Mouse (Mus musculus) heart, embryonic 11.5 days (tissue): ENCODE results near the gene Il4. TPM values are rescaled to one million over a fixed set of nuclear protein-coding genes. Genes with fewer than 3 reads are reported as not detected.

Experiments
- ATAC-seq: fragments of 200-750 bp; cut with Nextera tagmentation; replicated peaks from 2 replicates; pipeline ENCODE4 v1.8.0; 2017; ENCODE audit warnings: moderate library complexity; ENCODE audit not compliant: insufficient number of reproducible peaks, low FRiP score, low TSS enrichment
- H3K27ac ChIP-seq: fragments of 300-500 bp; sonication (generic); 2 replicates; pipeline ENCODE4 v1.5.1; 2014; ENCODE audit warnings: mild to moderate bottlenecking, low read depth, low read length
- H3K27me3 ChIP-seq: fragments of 300-500 bp; sonication (generic); 2 replicates; pipeline ENCODE4 v1.6.1; 2014; ENCODE audit warnings: mild to moderate bottlenecking, low read length, mixed read lengths; ENCODE audit not compliant: control insufficient read depth, insufficient read depth
- H3K36me3 ChIP-seq: fragments of 300-500 bp; sonication (generic); 2 replicates; pipeline ENCODE4 v1.6.1; 2014; ENCODE audit warnings: mild to moderate bottlenecking, low read length, moderate library complexity, mixed read lengths; ENCODE audit not compliant: control insufficient read depth, insufficient read depth
- H3K4me1 ChIP-seq: fragments of 300-500 bp; sonication (generic); 2 replicates; pipeline ENCODE4 v1.6.1; 2014; ENCODE audit warnings: low read length; ENCODE audit not compliant: control insufficient read depth, insufficient read depth
- H3K4me2 ChIP-seq: fragments of 300-500 bp; sonication (generic); 2 replicates; pipeline ENCODE4 v1.6.1; 2014; ENCODE audit warnings: mild to moderate bottlenecking, moderate library complexity
- H3K4me3 ChIP-seq: fragments of 300-500 bp; sonication (generic); 2 replicates; pipeline ENCODE4 v1.5.1; 2014; ENCODE audit warnings: low read depth, low read length
- H3K9ac ChIP-seq: fragments of 300-500 bp; sonication (generic); 2 replicates; pipeline ENCODE4 v1.6.1; 2014; ENCODE audit warnings: mild to moderate bottlenecking, low read depth, low read length, moderate library complexity
- H3K9me3 ChIP-seq: fragments of 300-500 bp; sonication (generic); replicated peaks from 2 replicates; pipeline ENCODE4 v1.6.1; 2016; ENCODE audit warnings: low read length; ENCODE audit not compliant: control insufficient read depth
- WGBS: fragments of 180-500 bp; shearing (Covaris S2); extraction: QIAGEN DNeasy Blood & Tissue Kit; methylation state at CpG from one replicate; pipeline ENCODE4 v1.1.7; 2014; ENCODE audit not compliant: insufficient replicate concordance; 5-methylcytosine and 5-hydroxymethylcytosine counted together
- polyA plus RNA-seq: library from polyadenylated mRNA; unstranded; fragments of >200 nt; fragmentation: Nextera tagmentation; extraction: Ambion mirVana; gene quantifications from 2 replicates; pipeline ENCODE4 v1.2.1, GENCODE M21; 2014

The Il4 gene
- polyA plus RNA-seq, 1 experiment from 2014 or later, result 0.86 TPM

GRCm38 (mm10) chr11:53633644-53634043 lies 15.2 kb upstream of the Il4 start:
- H3K4me2 ChIP-seq, result no peak overlapping the region
- no peak for ATAC-seq
- H3K9ac ChIP-seq, result no peak overlapping the region
- WGBS, result 76% methylated on average over 7 of the region's 7 CpGs
- no peaks in the 10 kb centered on the region for H3K36me3 ChIP-seq
- H3K27me3 ChIP-seq, result peaks cover 22% of the 10 kb centered on the region
- H3K4me3 ChIP-seq, result no peak overlapping the region
- H3K4me1 ChIP-seq, result peaks cover 9% of the 10 kb centered on the region
- no peak overlapping the region for H3K27ac ChIP-seq
- no peaks in the 10 kb centered on the region for H3K9me3 ChIP-seq

- no peak overlapping the region for H3K4me2 ChIP-seq
- no peaks in the 10 kb centered on the region for H3K9me3 ChIP-seq
- H3K36me3 ChIP-seq, result no peaks in the 10 kb centered on the region
- no peak for ATAC-seq
- 72% methylated on average over 14 of the region's 14 CpGs for WGBS
- H3K4me1 ChIP-seq, result peaks cover 9% of the 10 kb centered on the region
- peaks cover 18% of the 10 kb centered on the region for H3K27me3 ChIP-seq
- no peak overlapping the region for H3K27ac ChIP-seq
- H3K4me3 ChIP-seq, result no peak overlapping the region
- no peak overlapping the region for H3K9ac ChIP-seq
Measured at GRCm38 (mm10) chr11:53632122-53632733, 13.8 kb upstream of the Il4 start.

GRCm38 (mm10) chr11:53627859-53628258 lies 9.4 kb upstream of the Il4 start:
- Histone ChIP-seq H3K27ac (no peak overlapping the region), H3K4me2 (no peak overlapping the region), H3K9ac (no peak overlapping the region), H3K4me1 (0 out of 2 replicates have a peak, but pooled peaks cover 2% of the 10 kb centered on the region), H3K9me3 (no peaks in the 10 kb centered on the region), H3K27me3 (no peaks in the 10 kb centered on the region), H3K36me3 (no peaks in the 10 kb centered on the region), H3K4me3 (no peak overlapping the region)
- ATAC-seq, result no peak
- WGBS, result 14% methylated on average over 1 of the region's 1 CpGs

GRCm38 (mm10) chr11:53626802-53627373 lies 8.4 kb upstream of the Il4 start:
- no peaks in the 10 kb centered on the region for H3K9me3 ChIP-seq
- ATAC-seq, result no peak
- no peak overlapping the region for H3K9ac ChIP-seq

GRCm38 (mm10) chr11:53624124-53624523 lies 5.7 kb upstream of the Il4 start:
- Histone ChIP-seq H3K27me3 (no peaks in the 10 kb centered on the region), H3K4me2 (no peak overlapping the region), H3K9ac (no peak overlapping the region), H3K27ac (no peak overlapping the region), H3K9me3 (no peaks in the 10 kb centered on the region), H3K4me1 (peaks cover 9% of the 10 kb centered on the region), H3K4me3 (no peak overlapping the region), H3K36me3 (no peaks in the 10 kb centered on the region)
- WGBS, result 92% methylated on average over 2 of the region's 2 CpGs
- ATAC-seq, result no peak

More at GRCm38 (mm10) chr11:53626802-53627373, 8.4 kb upstream of the Il4 start:
- WGBS, result 56% methylated on average over 17 of the region's 17 CpGs
- H3K27ac ChIP-seq, result no peak overlapping the region
- no peak overlapping the region for H3K4me3 ChIP-seq
- H3K36me3 ChIP-seq, result no peaks in the 10 kb centered on the region
- 0 out of 2 replicates have a peak, but pooled peaks cover 2% of the 10 kb centered on the region for H3K4me1 ChIP-seq
- H3K27me3 ChIP-seq, result no peaks in the 10 kb centered on the region
- H3K4me2 ChIP-seq, result no peak overlapping the region

- H3K9me3 ChIP-seq, result no peaks in the 10 kb centered on the region
- H3K4me2 ChIP-seq, result no peak overlapping the region
- H3K9ac ChIP-seq, result no peak overlapping the region
- no peak overlapping the region for H3K27ac ChIP-seq
- no peak for ATAC-seq
- no peaks in the 10 kb centered on the region for H3K27me3 ChIP-seq
- no peaks in the 10 kb centered on the region for H3K36me3 ChIP-seq
- 76% methylated on average over 9 of the region's 9 CpGs for WGBS
- peaks cover 9% of the 10 kb centered on the region for H3K4me1 ChIP-seq
- H3K4me3 ChIP-seq, result no peak overlapping the region
Measured at GRCm38 (mm10) chr11:53623573-53623972, 5.1 kb upstream of the Il4 start.

GRCm38 (mm10) chr11:53622440-53622806 lies 4.0 kb upstream of the Il4 start:
- WGBS, result 67% methylated on average over 6 of the region's 6 CpGs
- Histone ChIP-seq H3K4me2 (no peak overlapping the region), H3K4me1 (peaks cover 9% of the 10 kb centered on the region), H3K36me3 (no peaks in the 10 kb centered on the region), H3K4me3 (no peak overlapping the region), H3K27me3 (no peaks in the 10 kb centered on the region), H3K27ac (no peak overlapping the region), H3K9ac (no peak overlapping the region), H3K9me3 (no peaks in the 10 kb centered on the region)
- no peak for ATAC-seq

GRCm38 (mm10) chr11:53621582-53622439 lies 3.3 kb upstream of the Il4 start:
- Histone ChIP-seq H3K4me3 (no peak overlapping the region), H3K4me1 (peaks cover 9% of the 10 kb centered on the region), H3K4me2 (no peak overlapping the region), H3K9me3 (no peaks in the 10 kb centered on the region), H3K27me3 (no peaks in the 10 kb centered on the region), H3K27ac (no peak overlapping the region), H3K36me3 (no peaks in the 10 kb centered on the region), H3K9ac (no peak overlapping the region)
- WGBS, result 74% methylated on average over 11 of the region's 11 CpGs
- ATAC-seq, result no peak
